Mouse (Mus musculus) megakaryocyte, embryonic 14.5 days (primary cell): Measurements from ENCODE around the gene Npas3. TPM values are rescaled to one million over a fixed set of nuclear protein-coding genes. Genes with fewer than 3 reads are reported as not detected.

Experiments used
- H3K27me3 ChIP-seq: replicated peaks from 2 replicates; pipeline ENCODE3; 2012; ENCODE audit warnings: inconsistent platforms
- H3K36me3 ChIP-seq: replicated peaks from 2 replicates; pipeline ENCODE3; 2012; ENCODE audit warnings: low read length, inconsistent platforms, mixed read lengths
- H3K4me1 ChIP-seq: 2 replicates; pipeline ENCODE4 v1.6.1; 2012; ENCODE audit warnings: inconsistent platforms
- H3K4me3 ChIP-seq: replicated peaks from 2 replicates; pipeline ENCODE3; 2012; ENCODE audit warnings: moderate library complexity, mild to moderate bottlenecking, inconsistent platforms
- H3K9me3 ChIP-seq: 2 replicates; pipeline ENCODE4 v1.6.1; 2012; ENCODE audit warnings: inconsistent platforms
- FLI1 ChIP-seq: IDR thresholded peaks from 2 replicates; pipeline ENCODE4 v1.6.1; 2012; ENCODE audit warnings: low read length, inconsistent platforms, mixed read lengths
- GATA1 ChIP-seq: IDR thresholded peaks from 3 replicates; pipeline ENCODE4 v1.6.1; 2012; ENCODE audit warnings: mixed read lengths, low read length, inconsistent platforms, borderline replicate concordance
- polyA plus RNA-seq: library from polyadenylated mRNA; stranded (reverse); fragments of >175 nt; gene quantifications from 2 replicates; pipeline ENCODE4 v1.2.3, GENCODE M21; 2012; ENCODE audit warnings: low replicate concordance; ENCODE audit not compliant: insufficient read depth

The Npas3 gene
- polyA plus RNA-seq, 1 experiment: not detected

DNA sequence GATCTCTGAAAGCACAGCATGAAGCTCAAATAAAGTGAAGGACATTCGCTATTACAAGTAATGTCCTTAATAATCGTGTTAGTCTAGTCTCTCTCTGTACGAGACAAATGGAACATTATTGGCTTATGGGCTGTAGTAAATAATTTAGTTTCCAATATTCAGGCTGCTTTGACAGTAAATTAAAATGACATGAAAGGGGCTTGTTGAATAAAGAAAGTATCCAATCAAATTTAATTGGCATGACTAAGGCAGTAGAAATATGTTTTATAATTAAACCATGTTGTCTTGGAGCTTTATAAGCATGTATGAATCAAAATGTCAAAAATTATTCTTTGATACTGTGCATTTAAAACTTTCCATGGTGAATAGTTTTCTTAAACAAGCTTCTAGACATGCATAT lies 278.6 kb downstream of the Npas3 start:
- Histone ChIP-seq H3K9me3 (no peaks in the 10 kb centered on the region), H3K27me3 (no peaks in the 10 kb centered on the region)

DNA sequence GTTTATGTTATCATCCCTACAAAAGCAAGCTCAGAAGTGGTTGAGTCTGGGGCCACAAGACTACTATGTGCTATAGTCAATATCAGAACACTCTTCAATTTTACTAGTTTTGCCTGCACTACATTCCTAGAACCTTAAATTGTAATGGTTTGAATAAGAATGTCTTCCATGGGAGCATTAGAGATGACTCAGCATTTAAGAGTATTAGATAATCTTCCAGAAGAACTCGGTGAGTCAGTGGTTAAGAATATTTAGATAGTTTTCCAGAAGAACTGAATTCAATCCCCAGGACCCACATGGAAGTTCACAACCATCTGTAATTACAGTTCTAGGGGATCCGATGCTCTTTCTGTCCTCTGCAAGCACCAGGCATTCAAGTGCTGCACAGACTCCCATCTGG lies 280.9 kb downstream of the Npas3 start:
- Histone ChIP-seq H3K36me3 (no peaks in the 10 kb centered on the region), H3K27me3 (no peaks in the 10 kb centered on the region), H3K9me3 (peaks cover 4% of the 10 kb centered on the region; the same call in 1 of the 2 replicates), H3K4me3 (no peak overlapping the region), H3K4me1 (no peaks in the 10 kb centered on the region)
- no peak for TF ChIP-seq GATA1
- no peak for TF ChIP-seq FLI1

More for the DNA sequence above, 278.6 kb downstream of the Npas3 start:
- Histone ChIP-seq H3K36me3 (no peaks in the 10 kb centered on the region), H3K4me3 (no peak overlapping the region), H3K4me1 (no peaks in the 10 kb centered on the region)
- TF ChIP-seq GATA1 (no peak), FLI1 (no peak)

DNA sequence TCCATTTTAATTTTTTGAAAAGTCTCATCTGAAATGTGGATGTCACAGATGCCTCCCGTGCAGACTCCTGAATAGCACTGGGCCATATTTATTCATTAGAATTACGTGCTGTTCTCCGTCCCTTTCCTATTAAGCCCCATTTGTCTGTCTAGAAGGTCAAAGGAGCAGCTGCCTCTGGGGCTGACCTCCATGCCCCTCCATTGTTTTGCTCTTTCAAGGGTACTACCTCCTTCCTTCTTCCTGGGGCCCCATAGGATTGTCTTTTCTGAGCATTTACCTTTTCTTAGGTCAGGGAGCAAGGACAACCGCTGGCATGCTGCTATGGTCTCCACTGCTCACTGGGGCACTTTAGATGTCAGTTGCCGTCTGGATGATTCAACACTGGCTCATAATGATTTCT lies 288.3 kb downstream of the Npas3 start:
- no peaks in the 10 kb centered on the region for H3K36me3 ChIP-seq
- peaks cover 4% of the 10 kb centered on the region; the same call in 1 of the 2 replicates for H3K9me3 ChIP-seq
- H3K4me3 ChIP-seq: no peak overlapping the region
- no peaks in the 10 kb centered on the region for H3K27me3 ChIP-seq
- no peaks in the 10 kb centered on the region for H3K4me1 ChIP-seq
- TF ChIP-seq GATA1 (no peak), FLI1 (no peak)

DNA sequence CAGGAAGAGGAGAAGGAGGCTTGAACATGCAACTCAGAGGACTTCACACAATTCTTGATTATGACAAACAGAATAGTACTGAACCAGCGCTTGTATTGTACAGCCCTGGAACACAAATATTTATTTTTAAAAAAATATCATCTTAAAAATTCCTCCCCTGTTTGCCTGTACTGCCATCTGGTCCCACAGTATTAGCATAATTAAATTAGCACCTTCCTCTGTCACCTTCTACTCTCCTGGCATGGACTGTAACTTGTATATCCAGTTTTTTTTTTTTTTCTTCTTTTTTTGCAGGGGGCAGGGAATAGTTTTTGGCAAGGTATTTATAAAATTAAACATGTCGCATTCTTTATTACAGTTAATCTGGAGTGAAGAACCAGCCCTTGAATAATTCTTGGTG lies 307.9 kb downstream of the Npas3 start:
- H3K27me3 ChIP-seq: no peaks in the 10 kb centered on the region
- H3K4me3 ChIP-seq: no peak overlapping the region
- H3K4me1 ChIP-seq: no peaks in the 10 kb centered on the region
- no peaks in the 10 kb centered on the region for H3K9me3 ChIP-seq
- no peaks in the 10 kb centered on the region for H3K36me3 ChIP-seq
- TF ChIP-seq GATA1: no peak

DNA sequence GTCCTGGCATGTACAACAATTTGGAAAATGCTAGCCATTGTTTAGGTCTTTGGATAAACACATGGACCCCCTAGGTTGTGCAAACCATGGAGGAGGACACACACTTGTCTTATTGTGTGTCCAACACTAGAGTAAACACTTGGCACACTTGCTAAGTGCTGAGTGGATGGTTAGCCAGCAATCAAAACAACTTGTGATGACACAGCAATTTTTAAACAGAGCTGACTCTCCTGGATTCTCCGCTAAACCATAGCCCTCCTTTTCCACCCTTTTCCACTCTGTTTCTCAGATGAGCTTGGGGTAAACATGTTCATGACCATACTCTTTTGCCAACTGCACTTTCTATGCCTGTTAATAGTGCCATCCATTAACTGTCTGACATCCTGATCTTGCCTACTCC lies 309.8 kb downstream of the Npas3 start:
- Histone ChIP-seq H3K9me3 (no peaks in the 10 kb centered on the region), H3K36me3 (no peaks in the 10 kb centered on the region), H3K4me1 (no peaks in the 10 kb centered on the region), H3K27me3 (no peaks in the 10 kb centered on the region), H3K4me3 (no peak overlapping the region)
- TF ChIP-seq GATA1 (no peak), FLI1 (no peak)

DNA sequence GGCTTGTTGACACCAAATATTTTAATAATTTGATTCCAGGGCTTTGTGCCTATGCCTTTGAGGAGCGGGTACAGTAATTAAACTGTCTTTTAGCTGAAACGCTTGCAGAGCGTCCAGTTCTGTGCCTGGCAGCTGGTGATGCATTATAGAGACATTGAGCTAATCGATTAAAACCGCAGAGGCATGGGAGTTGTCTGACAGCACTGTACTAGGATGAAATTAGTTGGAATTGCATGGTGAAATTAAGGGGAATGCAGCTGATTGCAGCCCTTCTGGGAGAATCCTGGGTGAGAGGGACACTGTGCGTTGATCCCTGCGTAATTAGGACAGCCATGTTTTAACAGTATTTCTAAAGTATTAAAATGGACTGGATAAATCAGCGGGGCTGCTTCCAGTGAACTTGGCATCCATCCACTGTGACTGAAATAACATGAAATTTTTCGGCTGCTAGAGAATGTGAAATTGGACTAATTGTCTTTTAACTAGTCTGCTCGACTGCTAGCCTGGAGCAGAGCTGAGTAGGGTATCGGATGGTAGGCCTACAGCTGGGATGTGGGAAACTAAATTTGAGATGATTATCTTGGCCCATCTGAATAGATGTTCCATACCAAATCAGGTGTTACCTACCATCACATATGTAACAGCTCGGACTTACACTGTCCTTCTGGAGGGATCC lies 318.4 kb downstream of the Npas3 start:
- Histone ChIP-seq H3K4me1 (no peaks in the 10 kb centered on the region), H3K9me3 (0 out of 2 replicates have a peak, but pooled peaks cover 2% of the 10 kb centered on the region), H3K36me3 (no peaks in the 10 kb centered on the region), H3K4me3 (no peak overlapping the region), H3K27me3 (no peaks in the 10 kb centered on the region)
- TF ChIP-seq FLI1 (no peak), GATA1 (no peak)

DNA sequence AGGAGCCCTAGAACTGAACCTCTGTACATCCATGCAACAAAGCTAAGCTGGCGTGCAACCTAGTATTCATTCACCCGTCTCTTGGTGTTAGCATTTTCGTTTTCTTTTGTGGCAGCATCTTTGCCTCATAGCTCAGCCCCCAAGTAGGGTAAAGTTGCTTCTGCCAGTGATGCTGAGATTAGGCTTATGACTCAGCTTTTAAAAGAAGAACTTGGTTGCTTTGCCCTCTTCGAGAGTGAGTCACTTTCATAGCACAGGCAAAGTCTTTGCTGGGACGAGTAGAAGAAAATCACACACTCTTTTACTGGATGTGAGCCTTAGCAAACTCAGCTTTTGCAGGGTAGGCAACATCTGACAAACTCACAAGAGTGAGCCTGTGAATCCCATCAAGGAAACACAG lies 332.7 kb downstream of the Npas3 start:
- no peaks in the 10 kb centered on the region for H3K27me3 ChIP-seq
- H3K4me3 ChIP-seq: no peak overlapping the region
- TF ChIP-seq FLI1 (no peak), GATA1 (no peak)
- no peaks in the 10 kb centered on the region for H3K36me3 ChIP-seq
- peaks cover 5% of the 10 kb centered on the region; the same call in 1 of the 2 replicates for H3K9me3 ChIP-seq
- no peaks in the 10 kb centered on the region for H3K4me1 ChIP-seq

DNA sequence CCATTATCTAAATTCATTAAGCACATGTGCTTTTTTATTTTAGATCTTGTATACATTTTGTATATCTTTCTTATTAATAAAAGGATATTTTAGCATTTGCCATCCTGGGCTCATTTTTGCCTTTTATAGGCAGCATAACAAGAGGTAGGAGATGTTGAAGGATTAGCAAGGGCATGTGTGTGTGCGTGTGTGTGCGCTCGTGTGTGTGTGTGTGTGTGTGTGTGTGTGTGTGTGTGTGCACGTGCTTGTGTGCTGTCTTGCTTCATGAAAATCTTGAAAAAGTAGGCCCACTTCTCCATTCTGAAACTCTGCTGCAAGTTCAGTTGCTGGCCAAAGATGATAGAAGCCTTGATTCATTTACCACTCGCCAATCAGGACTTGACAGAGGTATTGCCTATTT lies 338.8 kb downstream of the Npas3 start:
- Histone ChIP-seq H3K27me3 (no peaks in the 10 kb centered on the region), H3K4me1 (no peaks in the 10 kb centered on the region), H3K9me3 (no peaks in the 10 kb centered on the region), H3K36me3 (no peaks in the 10 kb centered on the region), H3K4me3 (no peak overlapping the region)
- TF ChIP-seq FLI1 (no peak), GATA1 (no peak)

DNA sequence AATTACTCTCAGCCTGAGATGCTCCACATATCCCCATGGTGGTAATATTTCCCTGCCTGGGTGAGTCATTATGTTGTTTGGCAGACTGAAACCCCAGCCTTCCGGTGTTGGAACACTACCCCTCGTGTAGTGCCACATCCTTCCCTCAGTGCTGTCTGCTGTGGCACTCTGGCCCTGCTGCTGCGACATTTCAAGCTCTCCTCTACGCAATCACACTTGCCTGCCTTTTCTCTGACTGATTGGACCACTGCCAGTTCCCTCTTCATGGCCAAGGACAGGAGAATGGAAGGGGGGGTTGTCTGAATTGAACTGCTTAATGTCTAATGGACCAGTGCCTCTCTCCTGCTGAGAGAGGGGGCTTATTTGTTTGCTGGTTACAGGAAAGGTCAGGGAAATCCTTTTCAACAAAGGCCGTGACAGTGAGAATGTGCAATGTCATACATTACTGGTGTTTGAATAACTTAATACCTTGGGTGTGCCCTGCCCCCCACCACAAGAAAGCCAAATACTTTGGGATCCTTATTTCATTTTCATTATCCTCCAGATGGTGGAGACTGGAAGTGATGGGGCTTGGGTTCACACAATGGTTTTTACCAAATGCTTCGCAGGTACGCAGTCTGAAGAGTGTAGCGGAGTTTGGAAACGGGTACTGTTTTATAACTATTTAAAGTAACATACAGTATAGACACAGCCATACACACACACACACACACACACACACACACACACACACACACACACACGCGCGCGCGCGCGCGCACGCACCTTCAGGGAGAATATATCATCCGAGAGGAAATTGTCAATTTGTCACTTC lies 339.4 kb downstream of the Npas3 start:
- Histone ChIP-seq H3K36me3 (no peaks in the 10 kb centered on the region), H3K4me3 (no peak overlapping the region), H3K27me3 (no peaks in the 10 kb centered on the region), H3K9me3 (no peaks in the 10 kb centered on the region), H3K4me1 (no peaks in the 10 kb centered on the region)
- TF ChIP-seq GATA1 (no peak), FLI1 (no peak)

DNA sequence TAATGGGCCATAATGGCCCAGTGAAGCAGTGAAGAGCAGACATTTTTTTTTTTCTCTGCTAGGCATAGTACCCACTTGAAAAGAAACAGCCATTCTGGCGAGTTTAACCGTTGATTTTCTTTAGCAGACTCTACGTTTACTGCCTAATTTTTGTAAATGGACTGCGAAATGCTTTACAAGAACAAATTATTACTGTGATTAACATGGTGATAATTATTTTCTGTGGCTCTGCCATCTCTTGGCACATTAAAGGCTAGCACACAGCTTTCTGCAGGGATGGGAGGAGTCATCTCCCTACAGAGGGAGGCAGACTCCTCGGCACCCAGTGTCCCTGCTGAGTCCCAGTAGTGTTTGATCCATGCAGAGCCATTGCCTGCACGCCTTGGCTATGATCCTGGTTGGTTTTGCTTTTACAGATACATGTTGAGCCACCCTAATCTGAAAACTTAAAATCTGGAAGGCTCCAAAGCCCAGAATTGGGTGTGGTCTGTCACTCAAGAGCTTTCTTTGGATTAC lies 341.0 kb downstream of the Npas3 start:
- no peak overlapping the region for H3K4me3 ChIP-seq
- peaks cover 5% of the 10 kb centered on the region; the same call in 1 of the 2 replicates for H3K9me3 ChIP-seq
- H3K36me3 ChIP-seq: no peaks in the 10 kb centered on the region
- TF ChIP-seq GATA1 (no peak), FLI1 (no peak)
- no peaks in the 10 kb centered on the region for H3K4me1 ChIP-seq
- no peaks in the 10 kb centered on the region for H3K27me3 ChIP-seq
